Mouse (Mus musculus) stomach, postnatal 0 days (tissue): ENCODE measurements at regions not wholly inside any gene's neighbourhood (a gene's known extent, or its start where the extent isn't known, plus 50 kb on each side); places are given as distances from the start of the nearest gene placed in this dataset.

Experiments used
- ATAC-seq: fragments of 200-750 bp; cut with Nextera tagmentation; 2 replicates; pipeline ENCODE4 v1.8.0; 2017; ENCODE audit not compliant: low FRiP score, low TSS enrichment
- DNase-seq: peaks from one replicate; pipeline ENCODE4 v3.0.0-alpha.2; 2016; ENCODE audit warnings: low spot score
- H3K27ac ChIP-seq: fragments of 300-500 bp; sonication (generic); replicated peaks from 2 replicates; pipeline ENCODE4 v1.5.1; 2014; ENCODE audit warnings: mild to moderate bottlenecking, control low read depth
- H3K27me3 ChIP-seq: fragments of 300-500 bp; sonication (generic); 2 replicates; pipeline ENCODE4 v1.6.1; 2014; ENCODE audit warnings: low read length; ENCODE audit not compliant: control insufficient read depth, insufficient read depth
- H3K36me3 ChIP-seq: fragments of 300-500 bp; sonication (generic); 2 replicates; pipeline ENCODE4 v1.6.1; 2014; ENCODE audit warnings: low read length, mixed read lengths; ENCODE audit not compliant: control insufficient read depth, insufficient read depth
- H3K4me1 ChIP-seq: fragments of 300-500 bp; sonication (generic); replicated peaks from 2 replicates; pipeline ENCODE4 v1.6.1; 2014; ENCODE audit warnings: antibody characterized with exemption; ENCODE audit not compliant: control insufficient read depth, insufficient read depth
- H3K4me2 ChIP-seq: fragments of 300-500 bp; sonication (generic); replicated peaks from 2 replicates; pipeline ENCODE4 v1.6.1; 2014; ENCODE audit warnings: low read depth, mild to moderate bottlenecking, control low read depth, moderate library complexity
- H3K4me3 ChIP-seq: fragments of 300-500 bp; sonication (generic); 2 replicates; pipeline ENCODE4 v1.5.1; 2014; ENCODE audit warnings: low read depth, low read length, control low read depth
- H3K9ac ChIP-seq: fragments of 300-500 bp; sonication (generic); 2 replicates; pipeline ENCODE4 v1.6.1; 2014; ENCODE audit warnings: mild to moderate bottlenecking, low read length, control low read depth, mixed read lengths
- H3K9me3 ChIP-seq: fragments of 300-500 bp; sonication (generic); 2 replicates; pipeline ENCODE4 v1.6.1; 2016; ENCODE audit warnings: low read length; ENCODE audit not compliant: control insufficient read depth
- CTCF ChIP-seq: IDR thresholded peaks from 2 replicates; pipeline ENCODE4 v1.5.1; 2016; ENCODE audit warnings: antibody characterized with exemption, low read depth, mild to moderate bottlenecking, moderate library complexity
- EP300 ChIP-seq: optimal IDR thresholded peaks from 2 replicates; pipeline ENCODE3; 2016; ENCODE audit warnings: antibody characterized with exemption
- WGBS: fragments of 180-500 bp; shearing (Covaris S2); extraction: QIAGEN DNeasy Blood & Tissue Kit; methylation state at CpG from one replicate; pipeline ENCODE4 v1.1.7; 2014; 5-methylcytosine and 5-hydroxymethylcytosine counted together

DNA sequence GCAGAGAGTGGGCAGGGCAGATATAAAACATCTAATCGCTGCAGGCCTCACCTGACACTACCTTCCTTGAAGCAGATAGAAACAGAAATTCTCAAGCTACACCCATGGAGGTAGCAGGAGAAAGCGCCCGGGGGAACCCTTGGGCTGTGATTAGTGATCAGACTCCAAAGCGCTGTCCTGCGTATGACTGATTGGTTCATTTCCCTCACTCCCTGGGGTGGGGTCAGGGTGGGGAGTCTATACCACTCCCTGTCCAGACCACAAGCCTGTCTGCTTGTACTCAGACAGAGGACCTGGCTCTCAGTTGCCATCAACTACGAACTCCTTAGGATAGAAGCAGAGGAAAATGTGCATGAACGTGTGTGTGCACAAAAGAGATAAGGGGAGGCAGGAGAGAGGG lies 77.7 kb downstream of the Gm826 start:
- no peak for DNase-seq
- 53% methylated on average over 7 of the region's 7 CpGs for WGBS
- no peaks in the 10 kb centered on the region for H3K36me3 ChIP-seq

DNA sequence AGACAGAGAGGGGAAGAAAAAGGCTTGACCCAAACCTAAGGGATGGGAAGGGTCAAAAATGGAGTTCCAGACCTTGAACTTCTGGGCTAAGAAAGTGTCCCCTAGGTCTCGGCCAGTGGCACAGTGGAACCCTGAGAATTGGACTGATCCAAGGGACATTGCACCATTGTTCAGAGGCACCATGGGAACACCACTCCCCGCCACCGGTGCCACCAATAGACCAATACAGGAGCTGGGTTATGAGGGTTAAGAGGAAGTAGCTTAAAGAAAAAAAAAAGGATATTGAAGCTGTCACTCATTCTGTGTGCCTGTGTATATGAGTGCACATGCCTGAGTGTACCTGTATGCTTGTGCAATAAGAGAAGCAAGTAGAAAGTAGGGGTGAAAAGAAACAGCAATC lies 83.7 kb downstream of the Gm826 start:
- H3K4me2 ChIP-seq = no peak overlapping the region
- no peak for TF ChIP-seq CTCF
- TF ChIP-seq EP300 = no peak
- H3K36me3 ChIP-seq = no peaks in the 10 kb centered on the region
- no peaks in the 10 kb centered on the region for H3K4me1 ChIP-seq
- no peaks in the 10 kb centered on the region for H3K9me3 ChIP-seq
- no peaks in the 10 kb centered on the region for H3K27me3 ChIP-seq
- DNase-seq = no peak
- no peak overlapping the region for H3K4me3 ChIP-seq
- ATAC-seq = 0 out of 2 replicates have a peak, but pooled peaks have one; percentile 29
- WGBS = 95% methylated on average over 3 of the region's 3 CpGs
- no peak overlapping the region for H3K27ac ChIP-seq
- H3K9ac ChIP-seq = no peak overlapping the region

More for the DNA sequence above, 77.7 kb downstream of the Gm826 start:
- Histone ChIP-seq H3K27ac (no peak overlapping the region), H3K27me3 (no peaks in the 10 kb centered on the region), H3K4me2 (no peak overlapping the region), H3K4me1 (no peaks in the 10 kb centered on the region), H3K9ac (no peak overlapping the region), H3K9me3 (no peaks in the 10 kb centered on the region), H3K4me3 (no peak overlapping the region)
- TF ChIP-seq CTCF (no peak), EP300 (no peak)
- no peak for ATAC-seq

GRCm38 (mm10) chr2:160249104-160250093 lies 84.6 kb downstream of the Gm826 start:
- 0 out of 2 replicates have a peak, but pooled peaks have one; percentile 29 for ATAC-seq
- no peaks in the 10 kb centered on the region for H3K9me3 ChIP-seq
- no peaks in the 10 kb centered on the region for H3K27me3 ChIP-seq
- no peak for DNase-seq
- no peak overlapping the region for H3K27ac ChIP-seq
- no peak overlapping the region for H3K4me3 ChIP-seq
- 65% methylated on average over 9 of the region's 9 CpGs for WGBS
- no peak for TF ChIP-seq EP300
- no peak for TF ChIP-seq CTCF
- H3K36me3 ChIP-seq = no peaks in the 10 kb centered on the region
- no peak overlapping the region for H3K9ac ChIP-seq
- no peak overlapping the region for H3K4me2 ChIP-seq
- H3K4me1 ChIP-seq = no peaks in the 10 kb centered on the region

DNA sequence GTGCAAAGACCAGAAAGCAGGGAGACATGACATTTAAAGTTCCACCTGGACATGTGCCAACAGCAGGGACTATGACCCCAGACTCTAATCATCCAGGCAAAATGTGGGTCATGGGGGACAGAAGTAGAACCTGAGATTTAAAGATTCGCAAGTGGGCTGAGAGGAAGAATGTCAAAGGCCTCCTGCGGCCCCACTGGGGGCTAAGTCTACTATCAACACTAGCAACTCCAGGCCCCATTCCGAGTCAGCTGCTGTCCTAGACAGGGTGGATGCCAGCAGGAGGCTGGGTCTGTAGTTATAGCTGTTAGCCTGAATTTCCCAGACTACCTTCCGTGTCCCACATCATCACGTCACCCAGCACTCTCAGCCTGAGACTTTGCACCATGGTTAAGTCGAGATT lies 86.7 kb downstream of the Gm826 start:
- Histone ChIP-seq H3K9me3 (no peaks in the 10 kb centered on the region), H3K4me3 (no peak overlapping the region), H3K36me3 (no peaks in the 10 kb centered on the region), H3K9ac (no peak overlapping the region), H3K27me3 (no peaks in the 10 kb centered on the region), H3K27ac (no peak overlapping the region), H3K4me2 (no peak overlapping the region), H3K4me1 (no peaks in the 10 kb centered on the region)
- ATAC-seq (no peak), DNase-seq (no peak)
- TF ChIP-seq CTCF (no peak), EP300 (no peak)
- WGBS = 86% methylated on average over 6 of the region's 6 CpGs

DNA sequence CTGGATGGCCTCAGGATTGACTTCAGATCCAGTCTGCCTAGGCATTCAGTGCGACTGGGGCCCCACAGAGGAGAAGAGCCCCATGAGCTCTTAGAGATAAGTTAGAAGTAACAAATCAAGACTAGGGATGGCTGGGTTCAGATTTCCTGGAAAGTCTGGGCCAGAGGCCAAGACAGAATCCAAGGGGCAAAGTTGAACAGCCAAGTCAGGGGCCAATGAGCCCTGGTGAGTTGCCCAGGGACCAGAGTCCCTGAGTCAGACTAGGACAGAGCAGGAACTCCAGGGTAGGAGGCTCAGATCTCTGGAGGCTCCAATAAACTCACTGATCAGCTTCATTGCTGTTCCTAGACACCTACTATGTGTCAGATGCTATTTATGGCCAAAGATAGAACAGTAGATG lies 87.6 kb downstream of the Gm826 start:
- Histone ChIP-seq H3K4me2 (no peak overlapping the region), H3K27me3 (no peaks in the 10 kb centered on the region), H3K36me3 (no peaks in the 10 kb centered on the region), H3K4me3 (no peak overlapping the region), H3K9ac (no peak overlapping the region), H3K27ac (no peak overlapping the region), H3K9me3 (no peaks in the 10 kb centered on the region), H3K4me1 (no peaks in the 10 kb centered on the region)
- 50% methylated on average over 1 of the region's 1 CpGs for WGBS
- ATAC-seq (0 out of 2 replicates have a peak, but pooled peaks have one; percentile 31), DNase-seq (no peak)
- TF ChIP-seq EP300 (no peak), CTCF (no peak)

GRCm38 (mm10) chr2:160244866-160245265 lies 89.1 kb downstream of the Gm826 start:
- Histone ChIP-seq H3K9me3 (no peaks in the 10 kb centered on the region), H3K9ac (no peak overlapping the region), H3K27ac (no peak overlapping the region), H3K27me3 (no peaks in the 10 kb centered on the region), H3K36me3 (no peaks in the 10 kb centered on the region), H3K4me3 (no peak overlapping the region), H3K4me1 (no peaks in the 10 kb centered on the region), H3K4me2 (no peak overlapping the region)
- WGBS = 45% methylated on average over 7 of the region's 7 CpGs
- TF ChIP-seq CTCF = no peak
- TF ChIP-seq EP300 = no peak
- ATAC-seq (no peak), DNase-seq (no peak)
